Mouse (Mus musculus) myocyte (in vitro differentiated cells): ENCODE results near the gene Lsm2.

Experiments
- MAX ChIP-seq: IDR thresholded peaks from one replicate; pipeline ENCODE4 v1.6.1; 2011; ENCODE audit warnings: low read depth, mild to moderate bottlenecking, control low read depth
- POLR2A ChIP-seq: IDR thresholded peaks from one replicate; pipeline ENCODE4 v1.6.1; 2011; ENCODE audit warnings: low read depth, mild to moderate bottlenecking, control low read depth, moderate library complexity; ENCODE audit not compliant: insufficient read length
- REST ChIP-seq: IDR thresholded peaks from one replicate; pipeline ENCODE4 v1.6.1; 2011; ENCODE audit warnings: mild to moderate bottlenecking, control low read depth, moderate library complexity; ENCODE audit not compliant: insufficient read depth, insufficient read length
- USF1 ChIP-seq: IDR thresholded peaks from one replicate; pipeline ENCODE4 v1.6.1; 2011; ENCODE audit warnings: low read depth, mild to moderate bottlenecking, control low read depth, moderate library complexity

DNA sequence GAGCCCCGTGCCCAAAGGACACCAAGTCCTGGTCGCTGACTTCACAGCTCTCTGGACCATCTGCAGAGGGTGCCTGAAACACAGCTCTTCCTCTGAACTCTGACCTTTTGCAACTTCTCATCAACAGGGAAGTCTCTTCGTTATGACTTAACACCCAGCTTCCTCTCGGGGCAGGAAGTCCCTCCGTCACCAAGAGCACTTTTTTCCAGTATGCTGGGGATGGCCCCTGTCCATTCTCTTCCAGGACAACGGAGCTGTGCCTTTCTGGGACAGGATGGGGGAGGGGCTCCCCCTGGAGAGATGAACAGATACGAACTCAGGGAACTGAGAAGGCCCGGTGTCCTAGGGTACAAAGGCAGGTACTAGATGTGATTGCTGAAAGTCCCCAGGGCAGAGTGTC lies 46.8 kb upstream of the Lsm2 start:
- TF ChIP-seq POLR2A (no peak), MAX (no peak), REST (no peak), USF1 (no peak)
